Mouse (Mus musculus): ENCODE measurements around the gene Tnfrsf13b.
"Not testable (repeated sequence)": the region's sequence is repeated elsewhere in the genome, so short reads cannot be mapped to it uniquely, and the experiment has no call there.

Tnfrsf13b gene

GRCm38 (mm10) chr11:61129305-61129704, 2.8 kb downstream of the Tnfrsf13b start:
- DNase-seq = no peak

GRCm38 (mm10) chr11:61130646-61131045, 4.1 kb downstream of the Tnfrsf13b start:
- DNase-seq = not testable (repeated sequence)

GRCm38 (mm10) chr11:61132943-61133342, 6.4 kb downstream of the Tnfrsf13b start:
- no peak for DNase-seq

DNA sequence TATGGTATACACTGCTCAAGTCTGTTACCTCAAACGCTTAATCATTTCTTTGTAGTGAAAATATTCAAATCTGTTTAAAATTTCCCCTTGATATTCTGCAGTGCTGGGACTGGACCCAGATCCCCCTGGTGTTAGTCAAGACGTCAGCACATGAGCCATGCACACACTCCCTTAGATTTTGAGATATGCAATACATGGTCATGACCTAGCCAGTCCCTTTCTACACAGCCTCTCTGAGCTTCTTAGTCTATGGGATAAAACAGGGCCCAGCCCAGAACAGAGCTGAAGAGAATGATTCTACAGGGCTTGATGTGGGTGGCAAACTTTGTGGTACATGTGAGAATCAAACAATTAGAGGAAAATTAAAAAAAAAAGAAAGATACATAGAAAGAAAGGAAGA, 15.1 kb downstream of the Tnfrsf13b start:
- DNase-seq = no peak

- no peak for DNase-seq
Observed at GRCm38 (mm10) chr11:61142262-61142661, 15.7 kb downstream of the Tnfrsf13b start.

DNA sequence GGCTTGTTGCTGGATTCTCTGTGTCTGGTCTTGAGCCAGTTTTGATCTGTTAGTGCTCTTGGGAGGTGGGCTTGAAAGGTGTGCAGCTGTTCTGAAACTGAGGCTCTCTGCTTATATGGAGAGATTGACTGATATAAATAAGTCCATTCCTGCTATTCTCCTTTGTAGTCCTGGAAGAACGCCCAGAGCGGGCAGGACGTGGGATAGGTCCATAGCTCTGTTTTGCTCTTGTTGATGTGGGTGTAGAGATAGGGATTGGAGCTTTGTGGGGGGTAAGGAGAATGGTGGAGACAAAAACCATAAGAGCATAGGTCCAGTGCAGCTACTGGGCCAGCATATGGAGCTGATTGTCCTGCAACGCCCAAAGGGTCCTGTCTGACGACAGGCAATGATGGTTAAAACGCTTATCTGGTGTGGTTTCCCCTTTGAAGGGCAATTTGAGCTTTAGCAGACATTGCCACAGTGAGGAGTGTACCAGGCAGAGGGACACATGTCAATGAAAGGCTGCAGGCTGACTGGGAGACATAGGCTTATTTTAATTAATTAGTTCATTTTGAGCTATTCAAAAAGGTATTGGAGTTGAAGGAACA, 16.5 kb downstream of the Tnfrsf13b start:
- no peak for DNase-seq

DNA sequence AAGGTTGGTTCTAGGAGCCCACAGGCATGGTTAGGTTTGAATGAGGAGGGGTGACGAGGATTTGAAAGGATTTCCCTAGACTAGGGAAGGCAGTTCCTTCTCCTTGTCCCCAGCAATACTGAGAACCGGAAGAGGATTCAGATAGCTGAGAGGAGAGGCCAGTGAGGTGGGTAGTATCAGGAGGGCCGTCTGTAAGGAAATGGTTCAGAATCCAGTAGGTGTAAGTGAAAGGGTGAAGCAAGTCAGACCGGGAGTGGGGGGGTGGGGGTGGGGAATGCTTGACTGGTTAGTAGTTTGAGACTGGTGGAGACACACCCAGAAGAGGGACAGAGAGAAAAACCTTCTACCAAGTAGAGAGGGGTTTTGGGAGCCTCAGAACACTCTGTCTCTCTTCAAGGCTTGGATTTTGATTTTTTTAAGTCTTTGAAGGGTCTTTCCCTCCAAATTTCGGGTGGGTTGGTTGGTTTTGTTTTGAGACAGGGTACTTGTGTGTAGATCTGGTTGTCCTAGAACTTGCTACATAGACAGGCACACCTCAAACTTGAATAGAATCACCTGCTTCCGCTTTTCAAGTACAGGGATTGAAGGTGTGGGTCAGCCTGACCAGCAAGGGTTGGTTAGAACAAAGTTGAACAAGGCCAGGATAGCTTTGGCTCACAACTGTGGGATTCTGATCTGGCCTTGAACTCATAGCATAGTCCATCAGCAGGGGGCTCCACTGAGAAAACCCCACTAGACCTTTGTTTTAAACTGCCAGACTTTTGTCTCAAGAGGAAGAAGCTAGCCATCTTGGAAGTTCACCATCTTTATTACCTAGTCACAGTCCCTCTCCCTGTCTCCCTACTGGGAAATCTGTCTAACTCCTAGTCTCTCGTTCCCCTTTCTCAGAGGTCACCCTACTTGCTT, 17.3 kb downstream of the Tnfrsf13b start:
- DNase-seq = no peak

DNA sequence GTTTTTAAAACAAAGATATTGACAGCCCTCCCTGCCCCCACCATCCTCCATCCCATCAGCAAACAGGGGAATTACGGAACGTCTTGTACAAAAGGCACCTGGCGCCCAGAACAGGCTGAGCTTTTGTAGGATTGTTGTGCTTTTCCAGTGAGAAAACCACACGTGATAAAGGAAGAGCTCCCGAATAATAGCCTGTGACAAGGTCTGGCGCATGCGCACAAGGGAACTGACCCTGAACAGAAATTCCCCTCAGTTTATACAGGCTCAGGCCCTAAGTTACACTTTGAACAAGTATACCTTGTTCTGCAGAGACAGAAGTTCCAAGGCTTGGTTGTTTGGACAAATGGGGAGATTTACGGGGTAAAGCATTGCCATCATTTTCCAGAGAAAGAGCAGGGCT, 19.0 kb downstream of the Tnfrsf13b start:
- DNase-seq = no peak

DNA sequence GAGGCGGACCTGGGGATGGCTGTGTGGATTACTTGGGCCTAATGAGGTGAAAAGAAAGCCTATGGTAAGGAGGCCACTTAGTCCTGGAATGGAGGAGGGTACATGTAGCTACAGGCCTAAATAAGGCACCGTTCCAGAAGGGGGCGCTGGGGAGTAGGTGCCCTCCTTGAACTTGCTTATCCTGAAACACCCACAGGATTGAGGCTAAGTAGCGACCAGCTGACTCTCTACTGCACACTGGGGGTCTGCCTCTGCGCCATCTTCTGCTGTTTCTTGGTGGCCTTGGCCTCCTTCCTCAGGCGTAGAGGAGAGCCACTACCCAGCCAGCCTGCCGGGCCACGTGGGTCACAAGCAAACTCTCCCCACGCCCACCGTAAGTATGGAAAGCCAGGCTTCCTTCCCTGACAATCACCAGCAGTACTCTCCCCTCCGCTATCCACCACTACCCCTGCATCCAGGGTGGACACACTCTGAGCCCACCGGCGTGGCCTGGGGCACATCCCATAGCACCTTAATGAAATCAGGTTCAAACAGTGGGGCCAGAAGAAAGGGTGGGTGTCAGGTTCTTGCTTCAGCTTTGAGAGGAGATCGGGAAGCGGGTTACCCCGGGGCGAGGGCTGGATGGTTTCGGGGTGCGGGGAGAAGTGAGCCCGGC, 20.2 kb downstream of the Tnfrsf13b start:
- DNase-seq = no peak

DNA sequence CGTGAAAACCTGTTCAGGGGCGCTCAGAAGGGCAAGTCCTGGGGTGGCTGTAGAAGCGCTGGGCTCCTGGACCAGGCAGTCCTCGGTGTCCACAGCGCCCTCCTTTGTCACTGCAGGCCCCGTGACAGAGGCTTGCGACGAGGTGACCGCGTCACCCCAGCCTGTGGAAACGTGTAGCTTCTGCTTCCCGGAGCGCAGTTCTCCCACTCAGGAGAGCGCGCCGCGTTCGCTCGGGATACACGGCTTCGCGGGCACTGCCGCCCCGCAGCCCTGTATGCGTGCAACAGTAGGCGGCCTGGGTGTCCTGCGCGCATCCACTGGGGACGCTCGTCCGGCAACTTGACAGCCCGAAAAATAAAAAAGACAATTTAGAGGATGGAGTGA, 20.7 kb downstream of the Tnfrsf13b start:
- DNase-seq = no peak

DNA sequence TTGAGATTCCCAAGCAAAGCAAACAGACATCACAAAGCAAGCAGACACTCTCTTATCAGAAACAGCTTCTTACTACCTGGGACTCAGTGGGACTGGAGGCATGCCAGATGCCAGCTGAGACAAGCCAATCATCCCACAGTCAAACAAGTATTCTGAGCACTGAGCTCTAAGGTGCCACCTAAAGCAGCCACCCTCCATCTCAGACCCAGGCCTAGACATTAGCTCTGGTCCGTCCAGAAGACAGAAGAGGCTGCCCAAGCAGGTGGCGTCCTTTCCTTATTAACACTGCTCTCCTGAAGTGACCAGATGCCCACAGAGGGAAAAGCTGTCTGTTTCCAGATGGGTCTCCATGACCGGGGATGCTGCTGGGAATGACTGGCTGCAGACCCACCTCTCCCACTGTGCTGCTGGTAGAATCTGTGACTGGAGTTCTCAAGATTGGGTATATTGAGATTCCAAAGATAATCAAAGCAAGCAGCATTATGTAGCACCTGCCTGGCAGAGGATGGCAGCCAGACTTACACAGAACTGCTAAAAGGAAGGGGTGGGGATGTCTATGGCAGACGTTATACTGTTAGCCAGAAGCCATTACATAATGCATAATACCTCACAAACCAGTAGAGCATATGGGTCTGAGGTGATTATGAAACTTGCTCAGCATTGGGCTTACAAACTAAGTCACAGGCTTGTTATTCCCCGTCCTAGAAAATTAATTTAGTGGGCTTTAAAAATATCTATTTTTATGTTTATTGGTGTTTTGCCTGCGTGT, 23.9 kb downstream of the Tnfrsf13b start:
- DNase-seq = no peak

DNA sequence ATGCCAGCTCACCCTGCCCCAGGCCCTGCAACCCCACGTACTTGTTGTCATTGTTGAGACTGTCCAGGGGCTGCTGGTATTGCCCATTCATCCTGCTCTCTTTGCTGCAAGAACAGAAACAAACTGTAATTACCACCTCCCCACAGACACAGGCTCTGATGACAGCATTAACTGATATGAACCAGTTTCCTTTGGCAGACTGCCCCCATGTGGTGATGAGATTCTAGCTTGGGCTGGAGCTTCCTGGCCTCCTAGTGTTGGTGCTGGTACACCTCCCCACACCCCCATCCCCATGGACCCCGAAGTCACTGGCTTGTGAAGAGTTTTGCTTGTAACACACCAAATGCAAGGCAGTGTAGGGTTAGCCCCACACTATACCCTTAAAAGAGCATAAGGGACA, 29.2 kb downstream of the Tnfrsf13b start:
- DNase-seq = no peak

GRCm38 (mm10) chr11:61158141-61158540, 31.6 kb downstream of the Tnfrsf13b start:
- no peak for DNase-seq

DNA sequence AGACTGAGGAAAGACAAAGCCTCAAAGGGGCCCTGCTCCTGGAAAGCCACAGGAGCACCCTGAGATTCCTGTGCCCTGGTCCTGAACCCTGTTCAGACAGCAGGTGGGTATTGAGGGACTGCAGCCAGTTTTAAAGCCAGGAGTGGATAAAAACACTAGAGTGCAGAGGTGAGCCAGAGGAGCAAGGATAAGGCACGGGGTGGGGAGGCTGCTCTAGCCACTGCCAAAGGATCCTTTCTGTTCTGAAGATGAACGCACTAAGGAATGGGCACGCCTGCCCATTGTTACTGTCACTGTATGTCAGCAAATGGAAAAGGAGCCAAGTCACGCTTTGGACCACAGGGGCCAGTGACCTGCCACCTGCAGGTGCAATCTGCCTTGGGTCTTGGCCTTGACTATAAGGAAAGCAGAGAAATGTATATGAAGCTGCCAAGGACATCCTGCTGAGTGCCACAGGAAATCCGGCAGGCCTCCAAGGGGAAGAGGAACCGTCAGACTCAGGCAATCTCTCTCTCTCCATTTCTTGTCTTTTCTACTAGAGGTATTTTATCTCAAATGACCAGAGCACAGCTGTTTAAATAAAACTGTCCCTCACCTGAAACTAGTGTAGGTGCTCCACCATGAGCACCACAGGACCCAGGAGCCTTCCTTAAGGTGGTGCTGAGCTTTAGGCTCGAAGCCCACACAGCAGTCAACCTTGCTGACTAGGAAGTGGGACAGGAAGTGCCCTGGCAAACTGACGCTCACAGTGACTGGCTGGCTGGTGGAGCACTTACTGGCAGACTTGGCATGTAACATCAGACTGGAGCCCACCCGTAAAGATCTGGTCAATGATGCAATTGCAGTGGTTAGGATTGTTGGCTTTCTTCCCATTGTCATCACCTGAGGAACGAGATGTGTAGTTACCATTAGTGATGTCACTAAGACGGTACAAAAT, 33.5 kb downstream of the Tnfrsf13b start:
- no peak for DNase-seq

- no peak for DNase-seq
Observed at GRCm38 (mm10) chr11:61161121-61161520, 34.6 kb downstream of the Tnfrsf13b start.

DNA sequence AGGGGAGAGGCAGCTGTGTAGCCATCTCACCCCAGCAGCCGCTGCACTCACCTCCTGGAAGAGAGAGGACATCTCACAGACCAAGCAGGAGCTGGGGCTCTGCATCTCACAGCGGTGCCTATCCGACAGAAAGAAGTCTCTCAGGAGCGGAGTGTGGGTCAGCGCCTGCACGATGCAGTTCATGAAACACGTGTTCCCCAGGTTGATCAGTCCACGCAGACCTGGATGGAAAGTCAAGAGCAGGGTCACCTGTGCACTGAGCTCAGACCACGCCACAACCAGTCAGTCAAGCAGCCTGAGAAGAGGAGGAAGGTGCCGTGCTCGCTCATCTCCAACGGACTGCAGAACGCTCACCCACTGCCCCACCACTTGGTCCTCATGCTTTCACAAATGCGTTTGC, 36.2 kb downstream of the Tnfrsf13b start:
- no peak for DNase-seq

DNA sequence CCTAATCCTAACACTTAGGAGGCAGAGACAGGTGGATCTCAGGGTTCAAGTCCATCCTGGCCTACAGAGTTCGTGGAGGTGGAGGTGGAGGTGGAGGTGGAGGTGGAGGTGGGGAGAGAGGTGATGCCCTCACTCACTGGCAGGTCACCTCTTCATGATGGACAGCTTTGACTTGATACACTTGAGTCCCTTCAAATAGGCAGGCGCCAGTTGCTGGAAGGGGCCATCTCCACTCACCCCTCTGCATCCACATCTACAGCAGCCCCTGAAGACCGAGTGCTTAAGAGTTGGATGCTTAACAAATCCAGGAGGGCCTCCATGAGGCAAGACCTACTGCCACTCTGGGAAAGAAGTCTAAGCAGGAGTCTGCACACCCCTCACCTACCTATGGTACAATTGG, 36.8 kb downstream of the Tnfrsf13b start:
- no peak for DNase-seq

DNA sequence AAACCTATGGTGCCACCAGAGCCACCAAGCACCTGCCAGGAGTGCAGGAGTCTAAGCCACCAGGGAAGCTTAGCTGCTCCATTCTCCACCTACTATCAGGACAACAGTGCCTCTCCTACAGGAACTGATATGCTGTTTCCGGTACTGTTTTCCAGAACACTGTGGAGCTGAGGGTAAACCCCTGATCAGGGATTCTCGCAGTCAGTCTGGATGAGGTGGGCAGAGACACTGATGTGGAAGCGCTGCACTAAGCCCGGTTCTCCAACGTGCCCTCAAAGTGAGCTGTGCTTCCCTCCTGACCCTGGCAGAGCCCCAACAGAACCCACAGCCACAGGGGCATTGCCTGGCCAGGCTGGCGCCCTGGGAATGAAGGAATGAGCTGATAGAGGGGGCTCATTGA, 37.8 kb downstream of the Tnfrsf13b start:
- DNase-seq = no peak

DNA sequence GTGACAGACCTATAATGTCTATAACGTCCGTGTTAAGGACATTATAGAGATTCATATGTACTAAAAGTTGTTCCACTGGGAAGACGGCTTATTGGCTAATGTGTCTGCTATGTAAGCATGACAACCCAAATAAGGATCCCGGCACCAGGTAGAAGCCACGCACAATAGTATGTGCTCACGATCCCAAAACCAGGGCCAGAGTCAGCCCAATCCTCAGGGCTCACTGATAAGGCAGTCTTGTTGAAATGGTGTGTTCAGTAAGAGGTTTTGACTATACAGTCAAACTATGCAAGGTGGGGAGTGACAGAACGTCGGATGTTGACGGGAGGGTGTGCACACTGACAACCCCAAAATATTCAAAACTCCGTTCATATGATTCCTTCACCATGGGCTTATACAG, 38.3 kb downstream of the Tnfrsf13b start:
- DNase-seq = no peak

GRCm38 (mm10) chr11:61170184-61170583, 43.6 kb downstream of the Tnfrsf13b start:
- no peak for DNase-seq

DNA sequence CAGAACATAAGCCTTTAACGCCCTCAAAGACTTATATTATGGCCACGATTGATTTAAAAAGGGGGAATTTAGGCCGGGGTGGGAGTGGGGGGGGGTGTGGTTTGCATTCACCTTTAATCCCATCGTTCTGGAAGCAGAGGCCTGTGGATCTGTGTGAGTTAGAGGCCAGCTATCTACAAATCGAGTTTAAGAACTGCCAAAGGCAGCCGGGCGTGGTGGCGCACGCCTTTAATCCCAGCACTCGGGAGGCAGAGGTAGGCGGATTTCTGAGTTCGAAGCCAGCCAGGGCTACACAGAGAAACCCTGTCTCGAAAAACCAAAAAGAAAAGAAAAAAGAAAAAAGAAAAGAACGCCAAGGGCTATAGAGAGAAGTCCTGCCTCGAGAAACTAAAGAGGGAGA, 46.9 kb downstream of the Tnfrsf13b start:
- DNase-seq = not testable (repeated sequence)

DNA sequence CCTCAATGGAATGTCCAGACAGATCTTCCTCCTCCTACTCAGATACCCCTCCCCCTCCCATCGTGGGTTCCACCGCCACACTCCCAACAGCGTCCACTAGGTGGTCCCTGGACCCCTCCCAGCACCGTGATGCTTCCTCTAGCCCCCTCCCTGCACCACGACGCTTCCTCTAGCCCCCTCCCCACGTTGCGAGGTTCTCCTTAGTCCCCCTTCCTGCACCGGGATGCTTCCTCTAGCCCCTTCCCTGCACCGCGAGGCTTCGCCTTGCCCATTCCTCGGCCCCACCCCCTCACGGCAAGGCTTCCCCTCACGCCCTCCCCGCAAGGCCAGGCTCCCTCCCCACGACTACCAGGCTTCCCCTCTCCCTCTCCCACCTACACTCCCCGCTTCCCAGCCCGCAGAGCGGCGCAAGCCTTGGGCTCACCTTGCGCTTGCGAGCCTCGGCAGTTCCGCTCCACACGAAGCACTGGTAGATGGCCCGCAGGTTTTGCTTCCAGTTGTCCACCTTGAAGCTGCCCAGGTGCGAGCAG, 47.8 kb downstream of the Tnfrsf13b start:
- no peak for DNase-seq

Data from kidney, adult 11 months (tissue).